Mouse (Mus musculus): ENCODE measurements around the gene Fam219b. TPM values are rescaled to one million over a fixed set of nuclear protein-coding genes. Genes with fewer than 3 reads are reported as not detected.

Fam219b gene
- polyA plus RNA-seq, 1 experiment from 2014 or later = 11.4 TPM

DNA sequence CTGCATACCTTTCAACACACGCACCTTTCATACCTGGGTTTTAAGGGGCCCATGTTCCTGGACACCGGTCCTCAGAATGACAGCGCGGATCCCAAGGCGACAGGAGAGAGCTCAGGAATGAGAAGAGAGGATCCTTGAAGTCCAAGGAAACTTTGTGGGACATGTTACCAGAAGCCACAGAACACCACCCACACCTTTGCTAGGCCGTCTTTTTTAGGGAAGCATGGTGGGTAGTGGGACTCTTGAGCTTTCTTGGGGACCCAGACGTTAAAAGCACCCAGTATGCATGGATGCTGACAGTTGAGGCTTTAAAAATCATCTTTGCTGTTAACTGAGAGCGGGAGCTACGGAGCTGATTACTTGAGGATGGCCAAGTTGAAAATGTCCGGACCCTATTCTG is 32.4 kb upstream of the Fam219b start:
- H3K9ac ChIP-seq = peak overlapping the region; percentile 76
- H3K4me2 ChIP-seq = peak overlapping the region; percentile 97
- WGBS = 46% methylated on average over 10 of the region's 10 CpGs
- peak overlapping the region; percentile 82 for H3K27ac ChIP-seq (replicated peaks)
- no peaks in the 10 kb centered on the region for H3K36me3 ChIP-seq
- no peak for ATAC-seq (ENCODE audit: extremely low read depth, insufficient number of reproducible peaks, low FRiP score, low TSS enrichment)
- H3K4me1 ChIP-seq = peaks cover 58% of the 10 kb centered on the region
- no peaks in the 10 kb centered on the region for H3K9me3 ChIP-seq
- peaks cover 53% of the 10 kb centered on the region for H3K27me3 ChIP-seq (replicated peaks)
- H3K4me3 ChIP-seq = peak overlapping the region; percentile 56

DNA sequence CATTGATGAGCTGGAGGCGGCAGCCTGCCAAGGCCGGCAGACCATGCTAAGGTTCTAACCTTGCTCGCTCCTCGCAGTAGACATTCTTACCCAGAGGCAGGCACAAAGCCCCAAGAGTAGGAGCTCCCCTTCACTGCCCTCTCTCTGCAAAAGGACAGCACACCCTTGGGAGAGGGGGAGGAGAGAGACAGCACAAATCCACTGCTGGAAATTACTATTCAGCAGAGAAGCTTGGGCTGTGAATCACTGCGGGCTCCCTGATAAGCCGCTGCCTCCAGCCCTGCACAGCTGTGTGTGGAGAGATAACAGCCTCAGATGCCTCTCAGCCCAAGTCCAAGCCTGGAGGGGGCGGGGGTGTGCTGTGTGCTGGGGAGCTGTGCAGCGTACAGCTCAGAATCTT is 31.6 kb upstream of the Fam219b start:
- Histone ChIP-seq H3K27ac (replicated peaks) (peak overlapping the region; percentile 82), H3K4me2 (peak overlapping the region; percentile 97), H3K27me3 (replicated peaks) (peaks cover 45% of the 10 kb centered on the region), H3K36me3 (no peaks in the 10 kb centered on the region), H3K4me1 (peaks cover 58% of the 10 kb centered on the region), H3K9ac (peak overlapping the region; percentile 24), H3K9me3 (no peaks in the 10 kb centered on the region), H3K4me3 (peak overlapping the region; percentile 56)
- WGBS = 0% methylated on average over 8 of the region's 8 CpGs
- peak; percentile 78 for ATAC-seq (ENCODE audit: extremely low read depth, insufficient number of reproducible peaks, low FRiP score, low TSS enrichment)

DNA sequence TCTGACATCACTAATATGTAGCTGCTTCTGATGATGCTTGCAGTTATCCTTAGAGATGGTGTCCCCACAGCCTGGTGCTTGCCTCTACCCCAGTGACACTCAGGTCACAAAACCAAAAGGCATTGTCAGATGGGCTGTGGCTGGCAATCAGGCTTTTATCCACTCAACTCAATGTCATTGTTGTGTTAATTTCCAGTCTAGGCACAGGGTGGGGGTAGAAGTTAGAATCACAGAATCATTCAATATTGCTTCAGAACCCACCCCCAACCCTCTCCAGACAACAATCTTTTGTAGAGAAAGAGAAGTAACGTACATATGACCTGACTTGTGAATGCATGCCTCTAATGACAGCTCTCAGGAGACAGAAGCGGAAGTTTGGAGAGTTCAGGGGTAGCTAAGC is 26.8 kb upstream of the Fam219b start:
- Histone ChIP-seq H3K4me1 (peaks cover 13% of the 10 kb centered on the region), H3K4me3 (no peak overlapping the region), H3K27ac (replicated peaks) (no peak overlapping the region), H3K9me3 (no peaks in the 10 kb centered on the region), H3K9ac (no peak overlapping the region), H3K27me3 (replicated peaks) (peaks cover 4% of the 10 kb centered on the region; the same call in 1 of the 2 replicates), H3K36me3 (no peaks in the 10 kb centered on the region), H3K4me2 (no peak overlapping the region)
- WGBS = 77% methylated on average over 2 of the region's 2 CpGs
- ATAC-seq (ENCODE audit: extremely low read depth, insufficient number of reproducible peaks, low FRiP score, low TSS enrichment) = no peak

DNA sequence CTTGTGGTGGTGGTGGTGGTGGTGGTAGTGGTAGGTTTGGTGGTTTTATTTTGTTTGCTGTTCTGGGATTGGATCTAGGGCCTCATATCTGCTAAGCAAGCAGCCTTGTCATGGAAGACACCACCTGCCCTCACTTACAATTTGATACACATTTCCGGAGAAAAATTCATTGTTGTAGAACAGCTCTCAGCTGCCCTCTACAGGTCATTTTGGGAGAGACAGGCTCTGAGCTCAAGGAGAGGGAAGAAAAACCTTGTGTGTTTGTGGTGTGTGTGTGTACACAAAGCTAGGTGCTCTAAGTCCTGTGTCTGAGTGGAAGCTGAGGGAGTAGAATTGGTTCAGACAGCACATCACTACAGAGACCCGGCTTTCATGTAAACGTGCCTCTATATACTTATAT is 20.2 kb upstream of the Fam219b start:
- WGBS = 5% methylated on average over 3 of the region's 3 CpGs
- Histone ChIP-seq H3K36me3 (no peaks in the 10 kb centered on the region), H3K4me2 (no peak overlapping the region), H3K9me3 (no peaks in the 10 kb centered on the region), H3K4me3 (no peak overlapping the region), H3K27ac (replicated peaks) (no peak overlapping the region), H3K27me3 (replicated peaks) (0 out of 2 replicates have a peak, but pooled peaks cover 4% of the 10 kb centered on the region), H3K4me1 (peaks cover 7% of the 10 kb centered on the region), H3K9ac (no peak overlapping the region)
- no peak for ATAC-seq (ENCODE audit: extremely low read depth, insufficient number of reproducible peaks, low FRiP score, low TSS enrichment)

DNA sequence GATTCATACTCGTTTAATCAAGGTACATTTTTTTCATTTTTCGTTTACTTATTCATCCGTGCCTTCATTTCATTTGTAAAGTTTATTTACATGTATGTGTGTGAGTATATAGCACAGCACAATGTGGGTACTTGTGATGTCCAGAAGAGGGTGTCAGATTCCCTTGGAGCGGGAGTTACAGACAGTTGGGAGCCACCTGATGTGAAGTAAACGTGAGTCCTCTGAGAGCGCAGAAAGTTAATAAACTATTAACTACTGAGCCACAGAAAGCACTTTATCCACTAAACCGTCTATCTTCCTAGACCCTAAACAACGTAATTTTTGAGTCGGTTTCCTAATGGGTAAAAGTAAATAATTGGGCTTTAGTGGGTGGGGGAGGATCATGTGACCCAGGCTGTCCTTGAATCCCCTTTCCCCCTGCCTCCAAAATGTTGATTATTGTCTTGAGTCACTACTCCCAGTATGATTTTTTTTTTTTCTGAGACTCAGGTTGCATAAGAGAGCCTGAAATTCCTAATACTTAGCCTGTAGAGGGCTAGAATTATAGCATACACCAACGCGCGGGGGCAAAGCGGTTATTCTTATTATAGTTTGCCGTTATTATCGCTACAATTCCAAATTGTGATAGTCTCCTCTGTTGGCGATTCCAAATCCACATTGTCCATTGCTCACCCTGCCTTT is 16.8 kb upstream of the Fam219b start:
- no peaks in the 10 kb centered on the region for H3K36me3 ChIP-seq
- peaks cover 39% of the 10 kb centered on the region for H3K4me1 ChIP-seq
- peak overlapping the region; percentile 77 for H3K4me2 ChIP-seq
- H3K9ac ChIP-seq = peak overlapping the region; percentile 97
- 26% methylated on average over 16 of the region's 16 CpGs for WGBS
- peak overlapping the region; percentile 99 for H3K27ac ChIP-seq (replicated peaks)
- peak overlapping the region; percentile 90 for H3K4me3 ChIP-seq
- no peaks in the 10 kb centered on the region for H3K9me3 ChIP-seq
- 0 out of 2 replicates have a peak, but pooled peaks have one; percentile 6 for ATAC-seq (ENCODE audit: extremely low read depth, insufficient number of reproducible peaks, low FRiP score, low TSS enrichment)
- H3K27me3 ChIP-seq (replicated peaks) = no peaks in the 10 kb centered on the region

DNA sequence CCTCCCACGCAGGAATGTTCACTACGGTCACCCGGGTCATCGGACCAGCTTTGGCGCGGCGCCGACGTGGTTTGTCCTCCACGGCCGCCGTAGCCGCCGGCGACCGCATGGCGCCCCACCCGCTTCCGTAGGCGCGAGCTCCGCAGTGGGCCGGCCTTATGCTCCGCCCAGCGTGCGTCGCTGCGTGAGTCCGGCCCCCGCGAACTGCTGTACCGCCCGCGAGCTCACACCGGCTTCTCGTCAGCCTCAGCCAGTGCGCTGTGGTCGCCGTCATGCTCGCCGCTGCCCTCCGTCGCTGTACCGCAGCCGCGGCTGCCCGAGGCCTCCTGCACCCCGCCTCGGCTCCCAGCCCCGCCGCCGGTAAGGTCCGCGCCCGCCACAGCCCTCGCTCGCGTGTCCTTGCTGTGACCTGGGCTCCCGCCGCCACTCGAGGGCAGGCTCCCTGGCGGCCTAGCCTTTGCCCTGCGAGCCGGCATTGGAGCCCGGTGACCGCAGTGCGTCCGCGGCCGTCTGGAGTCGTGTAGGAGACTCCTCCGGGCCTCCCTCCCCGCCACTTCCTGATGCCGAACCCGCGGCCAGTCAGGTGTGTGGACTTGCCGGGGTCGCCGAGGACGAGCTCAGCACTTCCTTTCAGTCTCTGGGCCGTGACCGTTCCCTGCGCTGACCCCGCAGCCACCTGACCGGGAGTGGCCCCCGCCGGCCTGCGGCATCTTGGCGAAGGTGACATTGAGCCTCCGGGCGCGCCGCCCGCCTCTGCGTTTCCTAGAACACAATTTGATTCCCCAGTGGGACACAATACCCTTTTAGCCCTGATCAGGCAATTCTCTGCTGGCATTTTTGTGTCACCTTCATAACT is 16.0 kb upstream of the Fam219b start, which contains the start of gene Cox5a:
Gene Cox5a, plus strand, starts transcription at position 219 of the 856 bp plus-strand sequence.
- Histone ChIP-seq H3K36me3 (no peaks in the 10 kb centered on the region), H3K9ac (peak within 1 kb of the TSS; percentile 97), H3K27ac (replicated peaks) (peak within 1 kb of the TSS; percentile 99), H3K27me3 (replicated peaks) (no peaks in the 10 kb centered on the region), H3K4me3 (peak within 1 kb of the TSS; percentile 90), H3K9me3 (no peaks in the 10 kb centered on the region), H3K4me1 (peaks cover 44% of the 10 kb centered on the region), H3K4me2 (peak within 1 kb of the TSS; percentile 77)
- WGBS = under 1% methylated on average over 86 of the region's 95 CpGs
- ATAC-seq (ENCODE audit: extremely low read depth, insufficient number of reproducible peaks, low FRiP score, low TSS enrichment) = peak; percentile 95

DNA sequence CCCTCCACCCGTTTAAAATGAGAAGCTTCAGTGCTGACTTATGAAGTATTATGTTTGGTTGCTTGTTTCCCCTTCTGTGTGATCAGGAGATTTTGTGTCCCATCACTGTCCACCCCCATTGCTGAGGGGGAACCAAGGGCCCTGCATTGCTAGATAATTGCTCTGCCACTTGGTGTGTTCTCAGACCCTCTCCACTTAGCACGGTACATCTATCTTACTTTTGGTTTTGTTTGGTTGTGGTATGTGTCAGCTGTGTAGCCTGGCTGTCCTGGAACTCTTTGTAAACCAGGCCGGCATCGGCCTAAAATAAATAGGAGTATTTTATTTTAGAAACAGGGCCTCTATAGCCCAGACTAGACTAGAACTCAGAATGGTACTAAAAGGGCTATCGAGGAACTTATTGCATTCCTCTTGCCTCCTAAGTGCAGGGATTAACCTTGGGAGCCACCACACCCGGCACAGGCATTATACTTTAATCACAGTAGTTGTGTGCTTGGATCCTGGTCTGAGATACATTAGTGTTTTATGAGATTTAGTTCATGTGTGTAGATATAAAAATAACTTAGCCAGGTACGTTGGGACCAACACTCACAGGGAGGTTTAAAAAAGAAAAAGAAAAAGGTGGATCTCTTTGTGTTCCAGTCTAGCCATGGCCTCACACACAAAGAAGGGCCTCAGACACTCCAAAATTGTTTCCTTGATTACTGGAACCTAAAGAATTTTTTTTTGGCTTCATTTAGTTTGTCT is 15.0 kb upstream of the Fam219b start:
- Histone ChIP-seq H3K9ac (peak overlapping the region; percentile 97), H3K4me3 (peak overlapping the region; percentile 90), H3K4me2 (peak overlapping the region; percentile 77), H3K4me1 (peaks cover 44% of the 10 kb centered on the region), H3K27me3 (replicated peaks) (no peaks in the 10 kb centered on the region), H3K36me3 (no peaks in the 10 kb centered on the region), H3K27ac (replicated peaks) (peak overlapping the region; percentile 99), H3K9me3 (no peaks in the 10 kb centered on the region)
- ATAC-seq (ENCODE audit: extremely low read depth, insufficient number of reproducible peaks, low FRiP score, low TSS enrichment) = no peak
- 23% methylated on average over 7 of the region's 7 CpGs for WGBS

DNA sequence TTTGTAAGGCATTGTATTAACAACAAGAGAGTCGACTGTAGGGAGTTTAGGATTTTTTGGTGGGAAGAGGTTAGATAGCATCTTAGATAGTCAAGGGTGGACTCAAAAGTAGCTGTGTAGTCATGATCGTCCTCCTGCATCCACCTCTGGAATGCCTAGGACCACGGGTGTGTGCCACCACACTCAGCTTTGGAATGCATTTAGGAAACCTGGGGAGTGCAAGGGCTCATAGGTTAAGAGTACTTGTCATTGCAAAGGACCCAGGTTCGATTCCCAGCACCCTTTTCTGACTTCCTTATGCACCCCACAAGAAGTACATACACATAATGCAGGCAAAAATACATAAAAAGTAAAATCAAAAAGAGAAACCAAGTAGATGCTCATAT is 14.5 kb upstream of the Fam219b start:
- Histone ChIP-seq H3K4me1 (peaks cover 44% of the 10 kb centered on the region), H3K4me3 (peak overlapping the region; percentile 90), H3K9me3 (no peaks in the 10 kb centered on the region), H3K27me3 (replicated peaks) (no peaks in the 10 kb centered on the region), H3K4me2 (peak overlapping the region; percentile 77), H3K36me3 (no peaks in the 10 kb centered on the region), H3K27ac (replicated peaks) (peak overlapping the region; percentile 99; the same call in 1 of the 2 replicates), H3K9ac (peak overlapping the region; percentile 97)
- 60% methylated on average over 4 of the region's 4 CpGs for WGBS
- no peak for ATAC-seq (ENCODE audit: extremely low read depth, insufficient number of reproducible peaks, low FRiP score, low TSS enrichment)

DNA sequence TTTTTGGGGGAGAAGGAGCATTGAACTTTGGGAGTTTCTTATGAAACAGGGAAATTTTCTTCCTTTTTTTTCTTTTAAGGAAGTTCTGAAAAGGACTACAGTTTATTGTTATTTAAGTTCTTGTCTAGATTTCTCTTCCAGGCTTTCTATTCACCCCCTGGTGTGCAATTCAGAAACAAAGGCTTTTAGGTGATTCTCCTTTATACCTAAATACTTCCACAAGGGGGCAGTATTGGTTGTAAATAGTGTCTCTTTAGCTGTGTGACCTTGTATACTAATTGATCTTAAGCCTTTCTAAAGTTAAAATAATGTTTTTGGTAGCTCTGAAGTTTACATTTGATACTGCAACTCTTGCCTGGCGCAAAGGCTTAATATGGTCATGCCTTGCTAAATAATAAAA is 13.6 kb upstream of the Fam219b start:
- Histone ChIP-seq H3K9me3 (no peaks in the 10 kb centered on the region), H3K9ac (0 out of 2 replicates have a peak overlapping the region, but pooled peaks have one; percentile 47), H3K27me3 (replicated peaks) (no peaks in the 10 kb centered on the region), H3K4me1 (peaks cover 44% of the 10 kb centered on the region), H3K27ac (replicated peaks) (no peak overlapping the region), H3K36me3 (peaks cover 2% of the 10 kb centered on the region; the same call in 1 of the 2 replicates), H3K4me2 (peak overlapping the region; percentile 77; the same call in 1 of the 2 replicates), H3K4me3 (no peak overlapping the region; the same call in 1 of the 2 replicates)
- ATAC-seq (ENCODE audit: extremely low read depth, insufficient number of reproducible peaks, low FRiP score, low TSS enrichment) = no peak
- 82% methylated on average over 1 of the region's 1 CpGs for WGBS

DNA sequence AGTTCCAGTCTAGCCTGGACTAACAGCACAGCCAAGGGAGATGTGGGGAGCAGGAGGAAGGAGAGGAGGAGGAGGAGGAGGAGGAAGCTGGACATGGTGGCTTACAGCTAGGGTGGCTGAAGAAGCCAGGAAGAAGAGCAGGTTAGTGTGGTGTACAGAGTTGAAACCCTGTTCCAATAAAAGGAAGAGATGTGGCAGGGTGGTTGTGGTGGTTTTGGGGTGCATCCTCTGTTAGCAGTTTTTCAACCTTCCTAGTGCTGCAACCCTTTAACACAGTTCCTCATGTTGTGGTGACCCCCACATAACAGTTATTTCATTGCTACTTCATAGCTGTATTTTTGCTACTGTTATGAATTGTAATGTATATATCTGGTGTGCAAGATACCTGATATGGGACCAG is 12.9 kb upstream of the Fam219b start:
- H3K9ac ChIP-seq = peak overlapping the region; percentile 53
- H3K4me2 ChIP-seq = 0 out of 2 replicates have a peak overlapping the region, but pooled peaks have one; percentile 18
- H3K9me3 ChIP-seq = no peaks in the 10 kb centered on the region
- ATAC-seq (ENCODE audit: extremely low read depth, insufficient number of reproducible peaks, low FRiP score, low TSS enrichment) = no peak
- H3K4me3 ChIP-seq = no peak overlapping the region
- no peak overlapping the region for H3K27ac ChIP-seq (replicated peaks)
- H3K36me3 ChIP-seq = peaks cover 9% of the 10 kb centered on the region
- H3K4me1 ChIP-seq = peaks cover 44% of the 10 kb centered on the region
- no peaks in the 10 kb centered on the region for H3K27me3 ChIP-seq (replicated peaks)

DNA sequence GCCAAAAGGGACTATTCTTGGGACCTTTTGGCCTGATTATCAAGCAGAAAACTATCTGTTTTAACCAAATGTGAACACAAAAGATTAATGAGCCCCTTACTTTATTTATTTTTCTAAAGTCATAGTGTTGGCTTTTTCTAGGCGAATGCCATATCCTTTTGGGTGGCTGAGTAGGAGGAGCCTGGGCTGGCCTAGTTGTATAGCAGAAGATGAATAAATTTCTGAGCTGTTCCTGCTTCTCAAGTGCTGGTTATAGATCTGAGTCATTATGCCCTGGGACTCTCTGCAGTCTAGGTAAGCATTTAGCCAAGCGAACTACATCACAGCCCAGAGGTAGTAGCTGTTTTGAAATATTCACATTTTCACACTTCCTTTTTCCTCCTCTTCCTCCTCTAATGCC is 11.8 kb upstream of the Fam219b start:
- no peak overlapping the region for H3K27ac ChIP-seq (replicated peaks)
- 77% methylated on average over 2 of the region's 2 CpGs for WGBS

More for the DNA sequence above, 11.8 kb upstream of the Fam219b start:
- no peaks in the 10 kb centered on the region for H3K9me3 ChIP-seq
- H3K4me3 ChIP-seq = no peak overlapping the region
- no peaks in the 10 kb centered on the region for H3K27me3 ChIP-seq (replicated peaks)
- H3K4me1 ChIP-seq = peaks cover 41% of the 10 kb centered on the region
- no peak overlapping the region for H3K4me2 ChIP-seq
- peak overlapping the region; percentile 25; the same call in 1 of the 2 replicates for H3K9ac ChIP-seq
- peaks cover 19% of the 10 kb centered on the region for H3K36me3 ChIP-seq
- ATAC-seq (ENCODE audit: extremely low read depth, insufficient number of reproducible peaks, low FRiP score, low TSS enrichment) = no peak

Measured in heart, embryonic 13.5 days (tissue).